7 mouse cellular contexts compared by ENCODE assay signal in the genomic region with DNA sequence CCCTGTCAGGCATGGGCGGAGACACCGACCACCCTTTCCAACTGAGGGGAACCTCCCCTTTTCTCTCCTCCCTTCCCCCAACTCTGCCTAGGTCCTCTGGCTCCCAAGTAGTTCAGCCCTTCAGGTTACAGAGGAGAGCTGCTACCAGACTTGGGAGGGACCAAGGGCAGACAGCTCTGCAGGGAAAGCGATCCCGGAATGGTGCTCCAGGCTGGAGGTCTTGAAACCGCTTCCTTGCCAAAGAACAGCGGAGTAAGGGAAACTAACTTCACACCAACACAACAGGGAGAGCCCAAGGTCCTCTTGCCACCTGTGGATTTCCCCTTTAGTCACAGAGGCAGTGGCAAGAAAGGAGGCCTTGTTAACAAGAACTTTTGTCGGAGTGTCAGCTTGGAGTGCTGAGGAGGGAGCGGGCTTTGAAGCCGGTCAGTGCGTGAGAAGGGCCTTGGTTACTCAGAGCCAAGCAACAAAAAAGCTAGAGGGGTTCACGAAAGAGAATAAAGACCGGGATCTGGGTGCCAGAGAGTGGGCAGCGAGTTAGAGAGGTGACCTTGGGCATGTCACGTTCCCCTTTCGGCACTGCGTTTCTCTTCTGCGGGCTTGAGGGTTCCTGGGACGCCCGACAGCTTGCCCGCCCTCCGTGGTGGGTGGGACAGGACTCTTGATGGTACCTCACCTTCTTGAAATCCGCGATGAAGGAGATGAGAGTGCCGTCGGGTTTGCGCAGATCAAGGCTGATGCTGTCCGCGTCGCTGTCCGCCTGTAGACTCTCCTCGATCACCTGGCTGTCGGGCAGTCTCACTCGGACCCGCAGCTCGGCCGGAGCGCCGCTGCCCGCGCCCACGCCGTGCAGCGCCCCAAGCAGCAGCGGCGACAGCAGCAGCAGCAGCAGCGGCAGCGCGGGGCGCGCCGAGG. TPM values are rescaled to one million over a fixed set of nuclear protein-coding genes. Genes with fewer than 3 reads are reported as not detected.
DNase-seq lines count a peak whose midpoint lies in the region; ATAC-seq and TF ChIP-seq lines count a peak whose summit lies in the region.

No protein-coding gene starts in this region.

- no peak overlapping the region for H3K27ac ChIP-seq in ES-E14 (ENCODE audit: insufficient read depth, low read depth, low read length, poor library complexity, severe bottlenecking)
- H3K27ac ChIP-seq in forebrain, embryonic 13.5 days, result no peak overlapping the region
- H3K27ac ChIP-seq in limb, embryonic 11.5 days (replicated peaks; ENCODE audit: low read depth, low read length), result peak overlapping the region; percentile 95
- H3K27ac ChIP-seq in neural tube, embryonic 12.5 days, result peak overlapping the region; percentile 37; the same call in 1 of the 2 replicates

- peak; percentile 21 for DNase-seq in CD4-positive helper T cell, adult 2 months (ENCODE audit: low read depth, low spot score)
- DNase-seq in ES-E14 (ENCODE audit: low read depth, low spot score), result no peak
- DNase-seq in limb, embryonic 11.5 days (ENCODE audit: low spot score), result peak; percentile 44
- DNase-seq in urinary bladder, postnatal 36 days (ENCODE audit: low spot score in 2 of 2), result no peak
- DNase-seq in ovary, adult 18-20 months (ENCODE audit: low spot score), result no peak

- no peaks in the 10 kb centered on the region for H3K9me3 ChIP-seq in ES-E14 (ENCODE audit: control insufficient read depth, insufficient read depth, low read depth, low read length)
- no peaks in the 10 kb centered on the region for H3K9me3 ChIP-seq in forebrain, embryonic 13.5 days (replicated peaks)
- H3K9me3 ChIP-seq in limb, embryonic 11.5 days (ENCODE audit: control insufficient read depth, low read length), result no peaks in the 10 kb centered on the region
- no peaks in the 10 kb centered on the region for H3K9me3 ChIP-seq in neural tube, embryonic 12.5 days

- WGBS in forebrain, embryonic 13.5 days, result 1% methylated on average over 49 of the region's 51 CpGs
- WGBS in limb, embryonic 11.5 days, result under 1% methylated on average over 40 of the region's 51 CpGs
- WGBS in neural tube, embryonic 12.5 days, result 1% methylated on average over 51 of the region's 51 CpGs

- peak overlapping the region; percentile 50 for H3K9ac ChIP-seq in ES-E14 (ENCODE audit: insufficient read depth, low read depth, low read length, poor library complexity, severe bottlenecking)
- peak overlapping the region; percentile 68 for H3K9ac ChIP-seq in forebrain, embryonic 13.5 days
- peak overlapping the region; percentile 87 for H3K9ac ChIP-seq in limb, embryonic 11.5 days (ENCODE audit: low read length)
- peak overlapping the region; percentile 67 for H3K9ac ChIP-seq in neural tube, embryonic 12.5 days

- H3K4me1 ChIP-seq in ES-E14 (ENCODE audit: control insufficient read depth in 2 of 2, insufficient read depth in 2 of 2, low read length in 2 of 2, poor library complexity in 1 of 2), result peaks cover 7 to 11% of the 10 kb centered on the region in 2 experiments; a peak in 3 of 4 replicates
- peaks cover 30% of the 10 kb centered on the region for H3K4me1 ChIP-seq in forebrain, embryonic 13.5 days
- peaks cover 35% of the 10 kb centered on the region for H3K4me1 ChIP-seq in limb, embryonic 11.5 days (ENCODE audit: control insufficient read depth, insufficient read depth, low read length)
- H3K4me1 ChIP-seq in neural tube, embryonic 12.5 days, result peaks cover 17% of the 10 kb centered on the region

- ATAC-seq in forebrain, embryonic 13.5 days, result peak; percentile 37; the same call in 1 of the 2 replicates
- 0 out of 2 replicates have a peak, but pooled peaks have one; percentile 8 for ATAC-seq in limb, embryonic 11.5 days (ENCODE audit: insufficient number of reproducible peaks, low FRiP score, low TSS enrichment, low read depth)
- ATAC-seq in neural tube, embryonic 12.5 days (ENCODE audit: low FRiP score, low read depth), result 0 out of 2 replicates have a peak, but pooled peaks have one; percentile 45

- peak overlapping the region; percentile 79 for H3K4me2 ChIP-seq in forebrain, embryonic 13.5 days
- H3K4me2 ChIP-seq in limb, embryonic 11.5 days (ENCODE audit: low read depth, severe bottlenecking), result peak overlapping the region; percentile 82
- H3K4me2 ChIP-seq in neural tube, embryonic 12.5 days (replicated peaks), result peak overlapping the region; percentile 83

- in situ Hi-C loops in ES-E14 (cut with MboI; ENCODE audit: low sequenced_read_pairs in 2 of 2, unreplicated experiment in 2 of 2), result no loop called here

- H3K36me3 ChIP-seq in ES-E14 (ENCODE audit: control insufficient read depth, insufficient read depth, low read length, poor library complexity, severe bottlenecking), result no peaks in the 10 kb centered on the region
- H3K36me3 ChIP-seq in forebrain, embryonic 13.5 days (ENCODE audit: poor library complexity, severe bottlenecking), result no peaks in the 10 kb centered on the region
- H3K36me3 ChIP-seq in limb, embryonic 11.5 days (ENCODE audit: control insufficient read depth, insufficient read depth, low read length), result peaks cover 6% of the 10 kb centered on the region; the same call in 1 of the 2 replicates
- H3K36me3 ChIP-seq in neural tube, embryonic 12.5 days, result no peaks in the 10 kb centered on the region

- peak overlapping the region; percentile 59 to 73 for H3K4me3 ChIP-seq in ES-E14 (ENCODE audit: insufficient read depth in 1 of 2, low read depth in 1 of 2, low read length in 2 of 2, poor library complexity in 1 of 2, severe bottlenecking in 1 of 2)
- peak overlapping the region; percentile 60 for H3K4me3 ChIP-seq in forebrain, embryonic 13.5 days
- peak overlapping the region; percentile 95 for H3K4me3 ChIP-seq in limb, embryonic 11.5 days (ENCODE audit: low read depth, low read length)
- peak overlapping the region; percentile 69 for H3K4me3 ChIP-seq in neural tube, embryonic 12.5 days

- peaks cover 17% of the 10 kb centered on the region for H3K27me3 ChIP-seq in forebrain, embryonic 13.5 days
- no peaks in the 10 kb centered on the region for H3K27me3 ChIP-seq in limb, embryonic 11.5 days (ENCODE audit: control insufficient read depth, insufficient read depth, low read length)
- H3K27me3 ChIP-seq in neural tube, embryonic 12.5 days (replicated peaks), result peaks cover 31% of the 10 kb centered on the region

TF ChIP-seq in ES-E14, 5 proteins besides CTCF, POLR2A, EP300 and RAD21:
- TF ChIP-seq CHD2 (IDR thresholded peaks at IDR 0.05; ENCODE audit: low read depth, low read length), result no peak
- TF ChIP-seq HCFC1 (IDR thresholded peaks at IDR 0.05; ENCODE audit: borderline replicate concordance, insufficient read depth, low read length), result no peak
- TF ChIP-seq MAFK (IDR thresholded peaks at IDR 0.05; ENCODE audit: insufficient read depth, low read depth, low read length), result no peak
- no peak for TF ChIP-seq ZNF384 (IDR thresholded peaks at IDR 0.05; ENCODE audit: low read depth, low read length)
- no peak for TF ChIP-seq ZC3H11A (IDR thresholded peaks at IDR 0.05; ENCODE audit: borderline replicate concordance, low read depth, low read length)

RNA-seq across cellular contexts. Expression of gene Oaf, which starts 0.8 kb away (rescaled TPM):
- total RNA-seq in ES-E14 (2012; rRNA removed), result 8.4 and 22.8 TPM in 2 replicates
- 7.6 and 9.1 TPM in 2 replicates for polyA plus RNA-seq in forebrain, embryonic 13.5 days (2015; fragmentation: Nextera tagmentation; extraction: Ambion mirVana)
- 96.4 and 108 TPM in 2 replicates for polyA plus RNA-seq in limb, embryonic 11.5 days (2014; fragmentation: Nextera tagmentation; extraction: Ambion mirVana)
- polyA plus RNA-seq in neural tube, embryonic 12.5 days (2016; fragmentation: Nextera tagmentation; extraction: Ambion mirVana), result 37.2 and 40.0 TPM in 2 replicates

RNA-seq across cellular contexts. Expression of gene Pou2f3, which starts 28.7 kb away (rescaled TPM):
- 0.58 and 1.5 TPM in 2 replicates for total RNA-seq in ES-E14 (2012; rRNA removed)
- polyA plus RNA-seq in forebrain, embryonic 13.5 days (2015; fragmentation: Nextera tagmentation; extraction: Ambion mirVana), result not detected in 2 replicates
- not detected in 2 replicates for polyA plus RNA-seq in limb, embryonic 11.5 days (2014; fragmentation: Nextera tagmentation; extraction: Ambion mirVana)
- not detected in 2 replicates for polyA plus RNA-seq in neural tube, embryonic 12.5 days (2016; fragmentation: Nextera tagmentation; extraction: Ambion mirVana)

Comparison
In these comparisons a context has a peak if more than half of its experiments do, and no peak if none do; other contexts are left out.
1. DNase-seq: peak in CD4-positive helper T cell, adult 2 months (single experiment) and limb, embryonic 11.5 days (single experiment); none in ES-E14 (single experiment), urinary bladder, postnatal 36 days (0 of 2) and ovary, adult 18-20 months (single experiment).
2. H3K27ac ChIP-seq: peak in limb, embryonic 11.5 days (single experiment) and neural tube, embryonic 12.5 days (single experiment); none in ES-E14 (single experiment) and forebrain, embryonic 13.5 days (single experiment).
3. Peak in every context shown above with its lines, with median percentiles within 50 percentile points of each other: H3K4me3 ChIP-seq, H3K9ac ChIP-seq, ATAC-seq and H3K4me2 ChIP-seq.